Mouse (Mus musculus) gastrocnemius, postnatal 10 days (tissue): ENCODE measurements at regions not wholly inside any gene's neighbourhood (a gene's known extent, or its start where the extent isn't known, plus 50 kb on each side); places are given as distances from the start of the nearest gene placed in this dataset.

ENCODE experiments used
- DNase-seq: peaks from one replicate; pipeline ENCODE4 v3.0.0; 2021; ENCODE audit warnings: mixed read lengths

GRCm38 (mm10) chr12:9847465-9848205 is 277.7 kb downstream of the Osr1 start:
- no peak for DNase-seq

GRCm38 (mm10) chr12:9855503-9856024 is 285.6 kb downstream of the Osr1 start:
- no peak for DNase-seq

- no peak for DNase-seq
These were observed 286.3 kb downstream of the Osr1 start for GRCm38 (mm10) chr12:9856128-9856621.

GRCm38 (mm10) chr12:9857990-9858389 is 288.1 kb downstream of the Osr1 start:
- no peak for DNase-seq

- no peak for DNase-seq
These were observed 292.4 kb downstream of the Osr1 start for GRCm38 (mm10) chr12:9862301-9862700.

- no peak for DNase-seq
These were observed 302.3 kb downstream of the Osr1 start for GRCm38 (mm10) chr12:9872236-9872635.

- DNase-seq = no peak
These were observed 303.3 kb downstream of the Osr1 start for GRCm38 (mm10) chr12:9873214-9873613.

GRCm38 (mm10) chr12:9874823-9875222 is 304.9 kb downstream of the Osr1 start:
- no peak for DNase-seq

- DNase-seq = no peak
These were observed 312.2 kb downstream of the Osr1 start for GRCm38 (mm10) chr12:9881953-9882623.

GRCm38 (mm10) chr12:9883037-9883730 is 313.3 kb downstream of the Osr1 start:
- DNase-seq = no peak

- no peak for DNase-seq
These were observed 324.6 kb downstream of the Osr1 start for GRCm38 (mm10) chr12:9894521-9894920.

- peak; percentile 4 for DNase-seq
These were observed 328.1 kb downstream of the Osr1 start for GRCm38 (mm10) chr12:9897980-9898379.

GRCm38 (mm10) chr12:9898420-9898819 is 328.5 kb downstream of the Osr1 start:
- peak; percentile 51 for DNase-seq

GRCm38 (mm10) chr12:9901948-9902347 is 332.0 kb downstream of the Osr1 start:
- no peak for DNase-seq

- DNase-seq = no peak
These were observed 333.9 kb downstream of the Osr1 start for GRCm38 (mm10) chr12:9903702-9904231.

GRCm38 (mm10) chr12:9912333-9912732 is 342.4 kb downstream of the Osr1 start:
- DNase-seq = no peak

GRCm38 (mm10) chr12:9915726-9916140 is 345.8 kb downstream of the Osr1 start:
- peak; percentile 14 for DNase-seq

- no peak for DNase-seq
These were observed 348.1 kb downstream of the Osr1 start for GRCm38 (mm10) chr12:9918026-9918425.

- no peak for DNase-seq
These were observed 349.1 kb downstream of the Osr1 start for GRCm38 (mm10) chr12:9919007-9919406.

- DNase-seq = no peak
These were observed 349.5 kb downstream of the Osr1 start for GRCm38 (mm10) chr12:9919433-9919832.

- DNase-seq = no peak
These were observed 350.5 kb downstream of the Osr1 start for GRCm38 (mm10) chr12:9920401-9920800.

GRCm38 (mm10) chr12:9921591-9922198 is 351.8 kb downstream of the Osr1 start:
- DNase-seq = no peak
